Mouse (Mus musculus): ENCODE measurements around the gene Esr1. TPM values are rescaled to one million over a fixed set of nuclear protein-coding genes. Genes with fewer than 3 reads are reported as not detected.

The Esr1 gene
- total RNA-seq, 2 experiments from 2014 or later: 30.8 to 37.8 TPM

- DNase-seq: no peak
Observed at GRCm38 (mm10) chr10:4993802-4994201, 382.4 kb downstream of the Esr1 start.

GRCm38 (mm10) chr10:4996592-4996991 lies 385.2 kb downstream of the Esr1 start:
- no peak for DNase-seq

- DNase-seq: no peak
Observed at GRCm38 (mm10) chr10:5008795-5009366, 397.5 kb downstream of the Esr1 start.

GRCm38 (mm10) chr10:5012004-5012403 lies 400.6 kb downstream of the Esr1 start:
- DNase-seq: no peak

GRCm38 (mm10) chr10:5014976-5015375 lies 403.6 kb downstream of the Esr1 start:
- no peak for DNase-seq

GRCm38 (mm10) chr10:5017148-5017547 lies 405.8 kb downstream of the Esr1 start:
- no peak for DNase-seq

GRCm38 (mm10) chr10:5025906-5026305 lies 414.5 kb downstream of the Esr1 start:
- no peak for DNase-seq

GRCm38 (mm10) chr10:5027208-5027607 lies 415.8 kb downstream of the Esr1 start:
- DNase-seq: no peak

GRCm38 (mm10) chr10:5028301-5028700 lies 416.9 kb downstream of the Esr1 start:
- DNase-seq: no peak

- DNase-seq: no peak
Observed at GRCm38 (mm10) chr10:5029161-5029560, 417.8 kb downstream of the Esr1 start.

- DNase-seq: no peak
Observed at GRCm38 (mm10) chr10:5029883-5030282, 418.5 kb downstream of the Esr1 start.

GRCm38 (mm10) chr10:5032192-5033048 lies 421.0 kb downstream of the Esr1 start:
- DNase-seq: no peak

- no peak for DNase-seq
Observed at GRCm38 (mm10) chr10:5041254-5041653, 429.9 kb downstream of the Esr1 start.

GRCm38 (mm10) chr10:5044481-5044880 lies 433.1 kb downstream of the Esr1 start:
- no peak for DNase-seq

GRCm38 (mm10) chr10:5045213-5045612 lies 433.8 kb downstream of the Esr1 start:
- no peak for DNase-seq

- DNase-seq: no peak
Observed at GRCm38 (mm10) chr10:5045671-5046070, 434.3 kb downstream of the Esr1 start.

Other genes starting within 250 kb of the Esr1 start
- gene Zbtb2, start 223.5 kb upstream of the Esr1 start, total RNA-seq (2021): 1 to 10 TPM; 4.6 to 4.8 TPM
- 10 to 100 TPM; 38.2 to 39.9 TPM for gene Rmnd1, start 179.2 kb upstream of the Esr1 start, total RNA-seq (2021)
- gene Armt1, start 179.1 kb upstream of the Esr1 start, total RNA-seq (2021): 10 to 100 TPM in 1 of 2 experiments, 1 to 10 TPM in 1; 9.8 to 11.1 TPM
- under 1 TPM; 0.28 to 0.38 TPM for gene Ccdc170, start 129.1 kb upstream of the Esr1 start, total RNA-seq (2021)

All from gastrocnemius, postnatal 25 days (tissue).